Mouse (Mus musculus) heart, postnatal 14 days (tissue): ENCODE data around the gene Alg9. TPM values are rescaled to one million over a fixed set of nuclear protein-coding genes. Genes with fewer than 3 reads are reported as not detected.

ENCODE experiments used
- DNase-seq, 2 experiments: peaks; one replicate each; pipeline ENCODE4 v3.0.0; 2021 to 2022
- intact Hi-C: fragments of 180-260 bp; cut with DNase I; formaldehyde crosslinking; loops from one replicate; pipeline ENCODE4 v1.15.1; 2025
- total RNA-seq, 2 experiments: library from RNA; stranded (reverse); gene quantifications; 2 replicates each; pipeline ENCODE4 v1.2.3; 2021

Gene Alg9
- total RNA-seq, 2 experiments from 2014 or later = 9.9 to 10.1 TPM

DNA sequence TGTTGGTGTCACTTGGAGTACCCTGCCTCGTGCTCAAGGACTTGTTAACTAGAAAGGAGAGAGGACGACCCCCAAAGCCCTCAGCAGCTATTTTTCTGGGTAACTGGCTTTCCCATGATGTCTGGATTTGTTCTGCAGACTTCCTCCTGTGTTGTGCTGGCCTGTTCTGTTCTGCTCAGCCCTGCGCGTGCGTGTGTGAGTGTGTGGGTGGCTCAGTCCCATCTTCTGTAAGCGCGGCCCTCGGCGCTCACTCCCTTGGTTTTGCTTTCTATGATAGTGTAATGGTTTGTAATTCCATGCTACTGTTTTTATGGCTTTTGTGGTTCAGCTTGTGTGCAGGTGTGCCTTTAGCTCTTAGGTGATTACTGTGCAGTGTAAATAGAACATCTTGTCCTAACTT lies 98.4 kb downstream of the Alg9 start:
- DNase-seq = no peak
- intact Hi-C loops = no loop called here

- intact Hi-C loops = no loop called here
- DNase-seq = no peak
Measured at GRCm38 (mm10) chr9:50874031-50874430, 99.2 kb downstream of the Alg9 start.

- DNase-seq = no peak
- intact Hi-C loops = no loop called here
Measured at GRCm38 (mm10) chr9:50875470-50875869, 100.7 kb downstream of the Alg9 start.

DNA sequence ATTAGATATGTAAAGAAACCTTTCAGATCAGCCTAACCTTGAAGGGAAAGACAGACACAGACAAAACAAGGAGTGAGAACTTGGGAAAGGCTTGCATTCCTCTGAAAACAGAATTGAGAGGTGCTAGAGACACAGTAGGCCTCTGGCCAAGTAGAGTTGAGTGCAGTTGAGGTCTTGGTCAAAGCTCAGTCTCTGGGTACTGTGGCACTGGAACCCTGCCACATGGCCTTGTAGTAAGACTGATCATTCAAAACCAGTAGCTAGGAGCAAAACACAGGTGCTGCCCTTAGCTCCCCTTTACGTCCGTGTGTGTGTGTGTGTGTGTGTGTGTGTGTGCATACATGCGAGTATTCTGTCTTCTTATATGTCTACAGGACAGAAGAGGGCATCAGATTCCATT lies 101.5 kb downstream of the Alg9 start:
- DNase-seq = peak in 1 of 2 experiments; percentile 25
- intact Hi-C loops = no loop called here

GRCm38 (mm10) chr9:50877431-50877830 lies 102.6 kb downstream of the Alg9 start:
- no peak for DNase-seq
- intact Hi-C loops = no loop called here

DNA sequence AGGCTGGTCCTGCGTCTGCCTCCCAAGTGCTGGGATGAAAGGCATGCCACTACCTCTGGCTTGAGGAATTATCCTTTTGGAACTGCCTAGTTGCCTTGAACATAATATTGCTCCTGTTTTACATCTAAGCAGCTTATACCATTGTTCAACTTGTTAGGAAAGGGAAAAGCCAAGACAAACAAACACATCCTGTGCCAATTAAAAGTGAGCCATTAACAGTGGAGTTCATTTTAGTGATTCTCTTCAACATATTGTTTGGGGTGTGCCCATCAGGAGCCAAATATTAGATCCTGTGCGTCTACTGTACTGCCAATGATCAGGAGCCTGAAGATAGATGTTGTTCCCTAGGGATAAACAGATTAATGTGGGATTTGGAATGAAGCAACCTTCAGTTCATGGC lies 107.4 kb downstream of the Alg9 start:
- intact Hi-C loops = no loop called here
- no peak for DNase-seq

DNA sequence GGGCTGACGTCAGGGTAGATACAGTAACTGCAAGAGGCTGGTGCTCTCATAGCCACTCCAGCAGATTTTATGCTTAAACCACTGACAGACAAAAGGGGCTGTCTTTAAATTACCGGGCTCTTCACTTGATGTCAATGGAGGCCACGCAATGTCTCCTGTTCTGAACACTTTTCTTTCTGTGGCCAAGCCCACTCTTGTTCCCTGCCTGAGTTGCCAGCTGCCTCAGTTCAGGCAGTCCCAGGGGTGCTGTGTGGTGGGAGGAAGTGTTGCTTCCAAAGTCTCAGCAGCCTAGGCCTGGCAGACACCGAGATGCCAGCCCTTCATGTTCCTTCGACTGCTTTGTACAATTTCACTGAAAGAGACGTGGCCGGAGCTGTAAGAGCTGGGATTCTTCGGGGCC lies 109.3 kb downstream of the Alg9 start:
- DNase-seq = no peak
- intact Hi-C loops = no loop called here

GRCm38 (mm10) chr9:50884741-50885599 lies 110.2 kb downstream of the Alg9 start:
- DNase-seq = peak; percentile 58 to 69
- intact Hi-C loops = no loop called here

DNA sequence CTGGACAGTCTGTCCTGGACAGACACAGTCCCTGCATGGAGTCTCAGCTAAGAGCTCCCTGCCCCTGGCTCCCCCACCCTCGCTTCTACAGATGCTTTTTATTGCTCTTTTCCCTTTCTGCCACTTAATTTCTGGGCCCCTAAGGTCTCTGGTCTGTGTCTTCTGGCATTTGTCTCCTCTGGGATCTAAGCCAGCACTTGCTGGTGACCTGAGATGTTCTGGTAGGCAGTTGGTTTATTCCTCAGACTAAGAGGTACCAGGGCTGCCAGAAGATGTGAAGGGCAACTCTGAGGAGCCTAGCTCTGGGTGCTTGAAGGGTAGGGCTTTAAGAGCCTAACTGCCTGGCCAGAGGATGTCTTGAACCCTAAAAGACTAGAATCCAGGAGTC lies 110.8 kb downstream of the Alg9 start:
- DNase-seq = no peak
- intact Hi-C loops = no loop called here

DNA sequence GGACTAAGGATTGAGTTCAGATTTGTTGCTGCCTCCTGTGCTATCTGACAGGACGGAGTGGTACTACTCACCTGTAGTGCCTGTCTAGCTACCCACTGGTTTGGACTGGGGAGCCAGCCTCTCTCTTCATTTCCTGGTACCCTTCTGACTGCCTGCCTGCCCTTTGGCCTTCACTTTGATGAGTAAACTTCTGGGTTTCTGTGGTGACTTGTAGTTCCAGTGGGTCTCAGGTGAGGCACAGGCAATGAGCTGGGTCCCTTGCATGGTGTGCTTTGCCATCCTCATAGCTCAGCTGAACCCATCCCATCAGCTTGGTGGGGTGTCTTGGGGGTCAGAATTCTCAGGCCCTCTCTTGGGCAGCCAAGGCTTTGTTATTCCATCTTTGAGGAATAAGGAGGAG lies 112.1 kb downstream of the Alg9 start:
- DNase-seq = no peak
- intact Hi-C loops = no loop called here

- intact Hi-C loops = no loop called here
- DNase-seq = no peak
Measured at GRCm38 (mm10) chr9:50887351-50887750, 112.5 kb downstream of the Alg9 start.

DNA sequence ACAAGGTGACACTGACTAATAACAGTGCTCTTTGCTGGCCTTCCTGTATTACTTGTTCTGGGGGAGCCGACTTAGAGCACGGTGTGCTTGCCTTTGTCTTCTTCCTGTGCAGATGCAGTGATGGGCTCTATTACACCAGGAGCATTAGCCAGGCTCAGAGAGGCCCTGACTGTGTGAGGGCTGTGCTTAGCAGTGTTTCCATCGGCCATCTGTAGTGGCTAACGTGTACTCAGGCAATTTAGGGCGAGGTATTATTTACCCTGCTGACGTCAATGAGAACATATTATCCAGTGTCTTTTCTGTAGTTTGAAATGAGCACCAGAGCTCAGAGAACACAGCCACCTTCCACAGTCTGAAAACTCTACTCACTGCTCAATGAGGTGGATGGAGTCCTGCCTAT lies 114.4 kb downstream of the Alg9 start:
- intact Hi-C loops = no loop called here

GRCm38 (mm10) chr9:50889964-50890363 lies 115.1 kb downstream of the Alg9 start:
- DNase-seq = no peak
- intact Hi-C loops = no loop called here

More for the DNA sequence above, 114.4 kb downstream of the Alg9 start:
- no peak for DNase-seq

GRCm38 (mm10) chr9:50890494-50891090 lies 115.8 kb downstream of the Alg9 start:
- intact Hi-C loops = no loop called here
- DNase-seq = no peak

Other genes with a start within 250 kb of the Alg9 start
- gene Pts, start 246.3 kb upstream of the Alg9 start, total RNA-seq = 10 to 100 TPM; 25.5 to 29.4 TPM
- 1 to 10 TPM; 1.3 to 2.0 TPM for gene Il18, start 220.2 kb upstream of the Alg9 start, total RNA-seq
- gene Bco2, start 219.8 kb upstream of the Alg9 start, total RNA-seq = under 1 TPM; 0.22 to 0.33 TPM
- gene Tex12, start 213.7 kb upstream of the Alg9 start, total RNA-seq = not detected
- 100 to 1,000 TPM; 724 to 738 TPM for gene Sdhd, start 171.2 kb upstream of the Alg9 start, total RNA-seq
- gene Timm8b, start 171.1 kb upstream of the Alg9 start, total RNA-seq = 100 to 1,000 TPM; 216 to 232 TPM
- gene Pih1d2, start 157.7 kb upstream of the Alg9 start, total RNA-seq = under 1 TPM; 0.22 to 0.88 TPM
- gene Nkapd1, start 157.6 kb upstream of the Alg9 start, total RNA-seq = 10 to 100 TPM; 14.7 to 14.8 TPM
- gene Dlat, start 115.2 kb upstream of the Alg9 start, total RNA-seq = 100 to 1,000 TPM; 392 to 414 TPM
- gene Dixdc1, start 35.5 kb upstream of the Alg9 start, total RNA-seq = 1 to 10 TPM; 4.0 to 6.2 TPM
- gene 2310030G06Rik, start 28.5 kb upstream of the Alg9 start, total RNA-seq = 1 to 10 TPM; 2.0 to 3.2 TPM
- 1,000 to 10,000 TPM; 1,337 to 1,386 TPM for gene Cryab, start 23.7 kb upstream of the Alg9 start, total RNA-seq
- gene Hspb2, start 22.7 kb upstream of the Alg9 start, total RNA-seq = 100 to 1,000 TPM; 128 to 131 TPM
- 1 to 10 TPM; 5.7 to 6.0 TPM for gene Fdxacb1, start 6.8 kb upstream of the Alg9 start, total RNA-seq
- gene 1110032A03Rik, start 501 bp downstream of the Alg9 start, total RNA-seq = 10 to 100 TPM in 1 of 2 experiments, 1 to 10 TPM in 1; 7.9 to 10.4 TPM
- 10 to 100 TPM in 1 of 2 experiments, 1 to 10 TPM in 1; 9.3 to 12.2 TPM for gene Ppp2r1b, start 70.3 kb downstream of the Alg9 start, total RNA-seq
- 10 to 100 TPM; 25.5 to 29.9 TPM for gene Sik2, start 234.1 kb downstream of the Alg9 start, total RNA-seq